Mouse (Mus musculus) bone marrow, adult 2 months (tissue): Measurements from ENCODE around the gene Tubb4a. TPM values are rescaled to one million over a fixed set of nuclear protein-coding genes. Genes with fewer than 3 reads are reported as not detected.
"Not testable (repeated sequence)": the region's sequence is repeated elsewhere in the genome, so short reads cannot be mapped to it uniquely, and the experiment has no call there.

Experiments used
- H3K27ac ChIP-seq: fragments of 200-500 bp; 2 replicates; pipeline ENCODE4 v1.5.1; 2012; ENCODE audit warnings: low read depth, mild to moderate bottlenecking, control low read depth, inconsistent platforms, low read length; ENCODE audit not compliant: control insufficient read depth, poor library complexity, insufficient read depth
- H3K4me1 ChIP-seq: fragments of 200-500 bp; 2 replicates; pipeline ENCODE4 v1.6.1; 2011; ENCODE audit warnings: low read length; ENCODE audit not compliant: control insufficient read depth, insufficient read depth
- H3K4me3 ChIP-seq: fragments of 200-500 bp; replicated peaks from 2 replicates; pipeline ENCODE3; 2011; ENCODE audit warnings: mild to moderate bottlenecking, low read depth, low read length, control low read depth; ENCODE audit not compliant: control insufficient read depth
- CTCF ChIP-seq: fragments of 200-500 bp; IDR thresholded peaks from 2 replicates; pipeline ENCODE4 v1.5.1; 2011; ENCODE audit warnings: low read length, control low read depth; ENCODE audit not compliant: control insufficient read depth, insufficient read depth
- POLR2A ChIP-seq: fragments of 200-500 bp; IDR thresholded peaks from 2 replicates; pipeline ENCODE4 v1.6.1; 2011; ENCODE audit warnings: low read depth, mild to moderate bottlenecking, control low read depth, low read length, borderline replicate concordance; ENCODE audit not compliant: control insufficient read depth
- WGBS: fragments of 180-500 bp; shearing (Covaris S2); methylation state at CpG from one replicate; pipeline ENCODE4 v1.1.7; 2018; 5-methylcytosine and 5-hydroxymethylcytosine counted together
- polyA plus RNA-seq: library from polyadenylated mRNA; stranded (reverse); fragments of >200 nt; gene quantifications from 2 replicates; pipeline ENCODE4 v1.2.4, GENCODE M21; 2011; ENCODE audit warnings: low replicate concordance; ENCODE audit not compliant: missing spikeins, insufficient read depth, insufficient read length

Gene Tubb4a
- polyA plus RNA-seq: 0.90 TPM in 1 of 2 replicates, not detected in the other

- WGBS: 33% methylated on average over 31 of the region's 31 CpGs
- Histone ChIP-seq H3K4me1 (no peaks in the 10 kb centered on the region; the same call in 1 of the 2 replicates), H3K4me3 (no peak within 1 kb of the TSS), H3K27ac (no peak within 1 kb of the TSS)
- TF ChIP-seq POLR2A (no peak), CTCF (no peak)
Observed at GRCm38 (mm10) chr17:57087049-57087832, at the start of gene Tubb4a. Tubb4a (minus strand) TSS chr17:57087782.

GRCm38 (mm10) chr17:57135635-57136034, 48.1 kb upstream of the Tubb4a start:
- Histone ChIP-seq H3K27ac (no peak overlapping the region), H3K4me1 (no peaks in the 10 kb centered on the region), H3K4me3 (no peak overlapping the region)
- 72% methylated on average over 3 of the region's 3 CpGs for WGBS
- TF ChIP-seq CTCF: no peak
- TF ChIP-seq POLR2A: no peak

- no peak overlapping the region for H3K27ac ChIP-seq
- no peak overlapping the region for H3K4me3 ChIP-seq
- no peak for TF ChIP-seq CTCF
- TF ChIP-seq POLR2A: no peak
- no peaks in the 10 kb centered on the region for H3K4me1 ChIP-seq
- WGBS: 65% methylated on average over 2 of the region's 2 CpGs
Observed at GRCm38 (mm10) chr17:57134693-57135092, 47.1 kb upstream of the Tubb4a start.

GRCm38 (mm10) chr17:57134021-57134420, 46.4 kb upstream of the Tubb4a start:
- not testable (repeated sequence) for H3K4me1 ChIP-seq, H3K27ac ChIP-seq, H3K4me3 ChIP-seq
- 37% methylated on average over 3 of the region's 3 CpGs for WGBS

GRCm38 (mm10) chr17:57131793-57132192, 44.2 kb upstream of the Tubb4a start:
- Histone ChIP-seq H3K27ac (no peak overlapping the region), H3K4me1 (no peaks in the 10 kb centered on the region), H3K4me3 (no peak overlapping the region)
- TF ChIP-seq CTCF (no peak), POLR2A (no peak)
- WGBS: 68% methylated on average over 1 of the region's 1 CpGs

- no peaks in the 10 kb centered on the region for H3K4me1 ChIP-seq
- TF ChIP-seq POLR2A (no peak), CTCF (no peak)
- WGBS: 64% methylated on average over 3 of the region's 3 CpGs
- H3K27ac ChIP-seq: no peak overlapping the region
- no peak overlapping the region for H3K4me3 ChIP-seq
Observed at GRCm38 (mm10) chr17:57125853-57126622, 38.5 kb upstream of the Tubb4a start.

GRCm38 (mm10) chr17:57124792-57125191, 37.2 kb upstream of the Tubb4a start:
- 70% methylated on average over 4 of the region's 4 CpGs for WGBS
- Histone ChIP-seq H3K4me1 (no peaks in the 10 kb centered on the region), H3K27ac (no peak overlapping the region), H3K4me3 (no peak overlapping the region)
- no peak for TF ChIP-seq POLR2A
- TF ChIP-seq CTCF: no peak
